Mouse (Mus musculus) CD4-positive, CD25-positive, alpha-beta regulatory T cell, adult 4 months (primary cell): ENCODE results near the gene Tyw1. TPM values are rescaled to one million over a fixed set of nuclear protein-coding genes. Genes with fewer than 3 reads are reported as not detected.

ENCODE experiments used
- ATAC-seq: one replicate; pipeline ENCODE4 v1.8.0; 2017
- polyA plus RNA-seq, 2 experiments: library from polyadenylated mRNA; unstranded; fragments of 100-300 nt; shearing (Covaris generic); gene quantifications; one replicate each; pipeline ENCODE4 v1.2.1; 2017

Tyw1 gene
- polyA plus RNA-seq, 2 experiments from 2014 or later: 22.1 to 44.6 TPM

DNA sequence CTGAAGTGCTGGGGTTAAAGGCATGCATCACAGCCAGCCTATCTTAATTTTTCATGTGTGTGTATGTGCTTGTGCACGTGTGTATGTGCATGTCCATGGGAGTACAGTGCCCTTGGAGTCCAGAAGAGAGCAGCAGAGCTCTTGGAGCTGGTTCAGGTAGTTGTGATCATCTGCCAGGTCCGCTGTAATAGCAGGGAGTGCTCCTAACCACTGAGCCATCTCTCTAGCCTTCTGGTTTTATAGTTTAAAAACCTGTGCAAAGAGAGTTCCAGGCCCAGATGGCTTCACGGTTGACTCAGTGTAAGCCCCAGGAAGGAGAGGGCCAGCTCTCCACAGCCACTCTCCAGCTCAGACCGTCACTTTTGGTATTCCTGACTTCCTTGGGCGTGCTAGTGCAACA is 64.4 kb downstream of the Tyw1 start:
- ATAC-seq: no peak

- ATAC-seq: no peak
Observed at GRCm38 (mm10) chr5:130320485-130320884, 65.1 kb downstream of the Tyw1 start.

DNA sequence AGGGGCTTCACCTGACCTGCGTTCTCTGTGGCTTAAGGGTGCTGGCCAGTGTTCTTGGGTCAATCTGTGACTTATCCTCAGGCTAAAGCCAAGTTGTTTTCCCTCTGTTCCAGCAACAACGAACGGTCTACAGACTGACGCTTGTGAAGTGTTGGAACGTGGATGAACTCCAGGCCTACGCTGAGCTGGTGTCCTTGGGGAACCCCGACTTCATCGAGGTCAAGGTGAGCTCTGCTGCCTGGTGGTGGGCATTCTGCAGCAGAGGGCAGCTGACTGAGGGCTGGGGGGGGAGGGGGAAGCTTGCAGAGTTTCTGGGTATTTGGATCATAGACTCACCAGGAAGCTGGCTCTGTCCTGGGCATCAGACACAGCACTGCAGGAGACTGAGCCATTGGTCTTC is 70.1 kb downstream of the Tyw1 start:
- ATAC-seq: no peak

GRCm38 (mm10) chr5:130327615-130328263 is 72.3 kb downstream of the Tyw1 start:
- no peak for ATAC-seq

- no peak for ATAC-seq
Observed at GRCm38 (mm10) chr5:130328366-130328765, 72.9 kb downstream of the Tyw1 start.

DNA sequence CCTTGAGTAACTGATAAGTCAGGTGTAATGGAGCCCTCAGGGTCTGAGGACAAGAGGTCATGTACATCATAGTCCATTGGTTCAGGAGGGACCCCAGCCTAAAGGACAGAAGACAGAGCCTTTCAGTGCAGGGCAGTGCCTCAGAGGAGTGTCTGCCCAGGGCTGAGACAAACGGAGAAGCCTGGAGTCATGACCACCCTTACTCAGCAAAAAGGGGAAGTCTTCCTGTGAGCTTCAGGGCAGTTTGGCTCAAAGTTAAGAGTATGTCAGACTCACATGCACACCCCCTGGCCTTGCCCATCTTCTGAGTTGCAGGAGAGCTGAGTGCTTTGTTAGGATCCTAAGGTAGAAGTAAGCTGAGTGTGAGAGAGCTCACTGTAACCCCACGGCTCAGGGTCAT is 74.5 kb downstream of the Tyw1 start:
- no peak for ATAC-seq

GRCm38 (mm10) chr5:130330801-130331200 is 75.4 kb downstream of the Tyw1 start:
- no peak for ATAC-seq

DNA sequence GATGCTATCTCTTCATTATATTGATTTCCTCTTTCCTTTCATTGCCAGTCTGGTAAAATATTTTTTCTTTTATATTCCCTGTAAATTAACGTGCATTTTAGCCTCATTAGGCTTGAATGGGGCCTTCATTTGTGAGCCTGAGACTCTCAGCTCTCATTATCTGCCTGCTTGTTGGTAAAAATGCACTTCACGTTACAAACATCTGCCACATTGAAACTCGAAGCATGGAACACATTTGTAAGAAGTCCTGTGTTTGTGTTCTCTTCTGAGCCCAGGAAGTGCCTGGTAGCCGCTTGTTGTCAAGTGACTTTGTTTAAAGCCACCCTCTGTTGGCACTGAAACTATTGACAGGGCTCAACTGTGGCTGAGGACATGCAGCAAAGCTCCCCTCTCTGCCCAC is 75.8 kb downstream of the Tyw1 start:
- ATAC-seq: no peak

GRCm38 (mm10) chr5:130333566-130333965 is 78.1 kb downstream of the Tyw1 start:
- no peak for ATAC-seq

GRCm38 (mm10) chr5:130333971-130334370 is 78.6 kb downstream of the Tyw1 start:
- ATAC-seq: no peak

GRCm38 (mm10) chr5:130335462-130335861 is 80.0 kb downstream of the Tyw1 start:
- ATAC-seq: no peak

- ATAC-seq: no peak
Observed at GRCm38 (mm10) chr5:130340656-130341055, 85.2 kb downstream of the Tyw1 start.

GRCm38 (mm10) chr5:130344999-130345398 is 89.6 kb downstream of the Tyw1 start:
- no peak for ATAC-seq

GRCm38 (mm10) chr5:130345871-130346270 is 90.5 kb downstream of the Tyw1 start:
- ATAC-seq: no peak

GRCm38 (mm10) chr5:130355223-130355622 is 99.8 kb downstream of the Tyw1 start:
- ATAC-seq: no peak

DNA sequence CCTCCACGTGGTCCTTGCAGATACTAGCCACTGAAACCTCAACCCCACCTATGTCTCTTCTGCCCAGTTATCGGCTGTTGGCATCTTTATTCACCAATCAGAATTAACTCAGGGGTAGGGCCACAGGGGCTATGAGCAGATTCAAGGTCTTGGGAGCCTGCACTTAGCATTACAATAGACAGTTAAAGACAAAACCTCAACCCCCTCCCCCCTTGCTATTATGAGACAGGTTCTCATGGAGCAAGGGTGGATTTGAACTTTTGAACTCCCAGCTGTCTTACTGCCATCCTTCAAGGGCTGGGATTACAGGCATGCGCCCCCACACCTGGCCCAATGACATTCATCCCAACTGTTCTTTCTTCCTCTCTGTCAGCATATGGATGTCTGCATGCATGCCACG is 107.7 kb downstream of the Tyw1 start:
- ATAC-seq: no peak

DNA sequence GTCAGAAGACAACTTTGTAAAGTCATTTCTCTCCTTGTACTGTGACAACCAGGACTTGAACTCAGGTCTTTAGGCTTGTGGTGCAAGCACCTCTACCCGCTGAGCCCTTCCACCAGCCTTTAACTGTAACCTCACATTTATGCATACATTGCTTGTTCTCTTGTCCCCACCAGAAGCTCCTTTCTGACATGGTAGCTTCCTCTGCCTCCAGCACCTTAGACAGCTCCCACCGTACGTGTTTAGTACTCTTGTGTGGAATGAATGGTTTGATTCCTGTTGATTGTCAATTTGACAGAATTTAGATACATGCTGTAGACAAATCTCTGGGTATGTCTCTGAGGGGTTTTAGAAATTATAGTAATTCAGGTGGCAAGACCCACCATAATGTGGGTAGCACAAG is 108.4 kb downstream of the Tyw1 start:
- ATAC-seq: no peak

DNA sequence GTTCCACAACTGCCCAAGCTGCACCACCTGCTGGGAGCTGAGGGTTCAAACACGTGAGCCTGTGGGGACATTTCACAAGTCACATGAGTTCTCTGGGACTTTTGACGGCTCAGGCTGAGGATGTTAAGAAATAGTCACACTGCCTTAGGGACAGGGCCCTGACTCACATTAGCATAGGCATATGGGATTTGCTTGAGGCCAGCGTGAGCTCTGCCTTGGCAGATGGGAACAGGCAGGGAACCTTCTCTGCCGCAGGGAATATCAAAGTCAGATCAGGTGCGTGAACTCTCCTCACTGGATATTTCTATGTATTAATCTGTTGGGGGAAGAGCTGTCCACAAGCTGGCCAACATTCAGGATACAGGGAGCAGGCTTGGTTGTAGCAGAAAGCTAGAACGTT is 112.8 kb downstream of the Tyw1 start:
- no peak for ATAC-seq

DNA sequence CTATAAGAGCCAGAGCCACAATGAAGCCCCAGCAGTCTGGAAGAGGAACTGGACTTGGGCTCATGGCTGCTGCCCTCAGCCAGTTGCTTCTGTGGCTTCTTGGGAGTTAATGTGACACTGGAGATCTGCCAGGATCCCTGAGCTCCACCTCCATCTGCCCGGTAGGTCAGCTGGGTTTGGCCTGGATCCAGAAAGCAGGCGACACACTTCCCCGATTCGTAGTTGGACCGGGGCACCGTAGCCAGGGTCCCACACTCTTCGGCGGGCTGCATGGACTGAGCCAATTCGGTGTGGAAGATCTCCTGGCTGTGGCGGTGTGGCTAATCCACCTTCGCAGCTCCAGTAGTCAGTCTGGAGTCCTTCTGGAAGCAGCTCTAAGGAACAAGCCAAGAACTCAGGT is 113.8 kb downstream of the Tyw1 start, which contains the start of gene Caln1:
Gene Caln1, plus strand, starts transcription at position 219 of the 400 bp plus-strand sequence.
- ATAC-seq: no peak

- no peak for ATAC-seq
Observed at GRCm38 (mm10) chr5:130375411-130375810, 120.0 kb downstream of the Tyw1 start.

- no peak for ATAC-seq
Observed at GRCm38 (mm10) chr5:130384222-130384912, 128.9 kb downstream of the Tyw1 start, which contains the start of gene A330070K13Rik. Gene A330070K13Rik (minus strand): TSS chr5:130384631.

GRCm38 (mm10) chr5:130386418-130386817 is 131.0 kb downstream of the Tyw1 start:
- ATAC-seq: no peak
